Mouse (Mus musculus) lung, embryonic 15.5 days (tissue): Measurements from ENCODE around the gene Lrg1. TPM values are rescaled to one million over a fixed set of nuclear protein-coding genes. Genes with fewer than 3 reads are reported as not detected.
A peak's percentile ranks its signal among the peaks of the same experiment; 100 is the strongest.
"Not testable (repeated sequence)": the region's sequence is repeated elsewhere in the genome, so short reads cannot be mapped to it uniquely, and the experiment has no call there.

ENCODE experiments used
- ATAC-seq: fragments of 200-750 bp; cut with Nextera tagmentation; 2 replicates; pipeline ENCODE4 v1.8.0; 2017; ENCODE audit warnings: moderate number of reproducible peaks, borderline replicate concordance; ENCODE audit not compliant: low FRiP score, low TSS enrichment; ENCODE audit errors: extremely low read depth
- H3K27ac ChIP-seq: fragments of 300-500 bp; sonication (generic); 2 replicates; pipeline ENCODE4 v1.5.1; 2015; ENCODE audit warnings: moderate library complexity, mild to moderate bottlenecking, inconsistent platforms
- H3K27me3 ChIP-seq: fragments of 300-500 bp; sonication (generic); 2 replicates; pipeline ENCODE4 v1.6.1; 2015; ENCODE audit warnings: inconsistent platforms
- H3K36me3 ChIP-seq: fragments of 300-500 bp; sonication (generic); 2 replicates; pipeline ENCODE4 v1.6.1; 2015; ENCODE audit warnings: inconsistent platforms
- H3K4me1 ChIP-seq: fragments of 300-500 bp; sonication (generic); 2 replicates; pipeline ENCODE4 v1.6.1; 2015; ENCODE audit warnings: inconsistent platforms
- H3K4me2 ChIP-seq: fragments of 300-500 bp; sonication (generic); 2 replicates; pipeline ENCODE4 v1.6.1; 2015; ENCODE audit warnings: inconsistent platforms, mild to moderate bottlenecking, moderate library complexity
- H3K4me3 ChIP-seq: fragments of 300-500 bp; sonication (generic); 2 replicates; pipeline ENCODE4 v1.5.1; 2015; ENCODE audit warnings: mild to moderate bottlenecking, inconsistent platforms
- H3K9ac ChIP-seq: fragments of 300-500 bp; sonication (generic); 2 replicates; pipeline ENCODE4 v1.6.1; 2015; ENCODE audit warnings: inconsistent platforms
- H3K9me3 ChIP-seq: fragments of 300-500 bp; sonication (generic); 2 replicates; pipeline ENCODE4 v1.6.1; 2016; ENCODE audit warnings: inconsistent platforms
- WGBS: fragments of 180-500 bp; shearing (Covaris S2); methylation state at CpG from one replicate; pipeline ENCODE4 v1.1.7; 2015; 5-methylcytosine and 5-hydroxymethylcytosine counted together
- polyA plus RNA-seq: library from polyadenylated mRNA; unstranded; fragments of >200 nt; fragmentation: Nextera tagmentation; extraction: Ambion mirVana; gene quantifications from 2 replicates; pipeline ENCODE4 v1.2.1, GENCODE M21; 2015

Lrg1 gene
- polyA plus RNA-seq, 1 experiment from 2014 or later = 0.55 TPM

DNA sequence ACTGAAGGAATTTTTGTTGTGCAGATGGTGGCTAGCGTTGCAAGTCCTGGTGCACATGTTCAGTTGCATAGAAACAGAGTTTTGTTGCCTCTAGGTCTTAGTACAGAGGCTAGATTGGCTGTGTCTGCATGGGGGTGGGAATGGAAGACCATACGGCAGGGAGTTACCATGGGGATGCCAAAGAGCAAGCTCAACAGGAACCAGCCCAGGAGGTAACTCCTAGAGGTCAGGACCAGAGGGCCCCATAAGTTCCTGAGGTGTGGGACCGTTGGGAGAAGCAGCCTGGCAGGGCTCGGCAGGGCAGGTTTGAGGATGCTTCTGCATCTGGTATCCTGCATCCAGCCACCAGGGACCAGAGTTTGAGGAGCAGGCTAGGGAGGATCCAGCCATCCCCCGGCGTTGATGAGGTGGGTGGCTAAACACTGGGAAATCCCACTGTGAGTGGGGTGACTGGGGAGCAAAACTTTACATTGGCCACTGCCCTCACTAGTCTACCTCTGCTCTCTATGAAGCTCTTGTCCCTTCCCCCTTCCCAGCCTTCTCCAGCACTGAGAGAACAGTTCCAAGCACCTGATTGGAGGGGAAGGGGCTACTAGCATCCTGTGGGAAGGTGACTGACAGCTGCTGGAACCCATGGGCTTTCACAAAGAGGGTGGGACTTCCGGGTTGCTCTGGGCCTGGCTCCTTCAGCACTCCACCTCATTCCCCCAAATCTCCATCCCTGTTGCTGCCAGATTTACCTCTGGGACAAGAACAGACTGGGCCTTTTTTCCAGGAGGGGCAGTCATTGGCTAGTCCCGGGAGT is 40.8 kb downstream of the Lrg1 start:
- peak overlapping the region; percentile 92 for H3K4me3 ChIP-seq
- no peak for ATAC-seq
- peak overlapping the region; percentile 92 for H3K4me2 ChIP-seq

GRCm38 (mm10) chr17:56079921-56080320 is 41.9 kb downstream of the Lrg1 start:
- H3K4me3 ChIP-seq = peak overlapping the region; percentile 92
- no peak for ATAC-seq
- H3K27ac ChIP-seq = peak overlapping the region; percentile 62
- peak overlapping the region; percentile 93 for H3K9ac ChIP-seq
- WGBS = 1% methylated on average over 11 of the region's 11 CpGs
- H3K36me3 ChIP-seq = peaks cover 15% of the 10 kb centered on the region
- peaks cover 26% of the 10 kb centered on the region for H3K4me1 ChIP-seq
- no peaks in the 10 kb centered on the region for H3K9me3 ChIP-seq
- H3K4me2 ChIP-seq = peak overlapping the region; percentile 92
- no peaks in the 10 kb centered on the region for H3K27me3 ChIP-seq

More for the DNA sequence above, 40.8 kb downstream of the Lrg1 start:
- H3K4me1 ChIP-seq = peaks cover 20% of the 10 kb centered on the region
- H3K9ac ChIP-seq = peak overlapping the region; percentile 93
- H3K27me3 ChIP-seq = no peaks in the 10 kb centered on the region
- H3K36me3 ChIP-seq = peaks cover 15% of the 10 kb centered on the region
- H3K27ac ChIP-seq = no peak overlapping the region
- H3K9me3 ChIP-seq = no peaks in the 10 kb centered on the region
- WGBS = 8% methylated on average over 8 of the region's 8 CpGs

DNA sequence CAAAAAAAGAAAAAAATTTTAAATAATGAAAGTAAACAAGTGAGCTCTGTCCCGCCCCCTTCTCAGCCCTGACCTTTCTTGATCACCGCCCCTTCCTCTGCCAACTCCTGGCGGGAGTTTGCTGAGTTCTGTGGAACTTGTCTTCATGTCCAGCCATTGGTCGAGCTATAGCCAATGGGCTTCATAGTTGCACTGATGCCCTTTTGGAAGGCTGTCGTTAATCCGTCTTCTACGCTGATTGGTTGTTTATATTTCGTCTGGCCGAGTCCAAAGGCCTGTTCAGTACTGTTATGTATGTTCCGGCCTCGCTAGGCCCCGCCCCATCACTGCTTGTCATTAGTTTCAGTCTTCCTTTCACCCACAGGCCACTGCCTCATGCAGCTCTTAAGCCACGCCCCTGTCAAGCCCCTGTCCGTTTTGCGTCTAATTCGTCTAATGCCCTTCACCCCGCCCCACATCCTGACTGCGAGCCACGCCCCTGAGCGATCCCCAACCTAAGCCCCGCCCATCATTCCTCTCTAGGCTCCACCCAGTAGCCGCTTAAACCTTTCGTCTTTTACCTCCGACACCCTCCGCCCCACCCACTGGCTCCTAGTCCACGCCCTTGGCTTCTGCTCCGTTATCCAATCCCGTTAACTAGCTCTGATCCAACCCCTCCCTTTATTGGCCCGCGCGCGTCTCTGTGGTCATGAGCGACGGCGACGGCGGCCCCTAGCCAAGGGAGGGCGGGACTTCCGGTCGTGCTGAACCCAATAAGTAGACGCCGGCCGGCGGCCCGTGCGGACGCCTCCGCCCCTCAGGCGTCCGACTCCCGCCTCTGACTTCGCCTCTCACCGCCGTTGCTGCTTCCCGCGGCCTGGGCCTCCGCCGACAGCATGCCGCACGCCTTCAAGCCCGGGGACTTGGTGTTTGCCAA is 42.7 kb downstream of the Lrg1 start, which contains the start of gene Hdgfl2:
Gene Hdgfl2, plus strand, starts transcription at position 755 of the 916 bp plus-strand sequence.
- Histone ChIP-seq H3K4me2 (peak within 1 kb of the TSS; percentile 92), H3K9me3 (no peaks in the 10 kb centered on the region), H3K27me3 (no peaks in the 10 kb centered on the region), H3K4me1 (peaks cover 28% of the 10 kb centered on the region), H3K4me3 (peak within 1 kb of the TSS; percentile 92), H3K36me3 (peaks cover 12% of the 10 kb centered on the region; the same call in 1 of the 2 replicates), H3K27ac (peak within 1 kb of the TSS; percentile 62), H3K9ac (peak within 1 kb of the TSS; percentile 93)
- peak; percentile 94 for ATAC-seq
- WGBS = under 1% methylated on average over 61 of the region's 61 CpGs

DNA sequence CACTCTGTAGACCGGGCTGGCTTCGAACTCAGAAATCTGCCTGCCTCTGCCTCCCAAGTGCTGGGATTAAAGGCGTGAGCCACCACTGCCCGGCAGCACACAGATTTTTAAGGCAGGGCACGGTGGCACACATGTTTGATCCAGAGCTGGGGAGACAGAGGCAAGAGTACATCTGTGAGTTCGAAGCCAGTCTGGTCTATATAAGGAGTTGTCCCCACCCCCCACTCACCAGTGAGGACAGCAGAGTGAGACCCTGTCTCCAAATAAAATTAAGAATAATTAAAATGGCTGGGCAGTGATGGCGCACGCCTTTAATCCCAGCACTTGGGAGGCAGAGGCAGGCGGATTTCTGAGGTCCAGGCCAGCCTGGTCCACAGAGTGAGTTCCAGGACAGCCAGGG is 43.4 kb downstream of the Lrg1 start:
- not testable (repeated sequence) for ATAC-seq, H3K9me3 ChIP-seq, H3K9ac ChIP-seq, H3K27me3 ChIP-seq
- peak overlapping the region; percentile 92 for H3K4me2 ChIP-seq
- H3K4me1 ChIP-seq = peaks cover 36% of the 10 kb centered on the region
- H3K36me3 ChIP-seq = peaks cover 12% of the 10 kb centered on the region; the same call in 1 of the 2 replicates
- H3K27ac ChIP-seq = peak overlapping the region; percentile 51; the same call in 1 of the 2 replicates
- H3K4me3 ChIP-seq = peak overlapping the region; percentile 92
- WGBS = 68% methylated on average over 9 of the region's 9 CpGs

DNA sequence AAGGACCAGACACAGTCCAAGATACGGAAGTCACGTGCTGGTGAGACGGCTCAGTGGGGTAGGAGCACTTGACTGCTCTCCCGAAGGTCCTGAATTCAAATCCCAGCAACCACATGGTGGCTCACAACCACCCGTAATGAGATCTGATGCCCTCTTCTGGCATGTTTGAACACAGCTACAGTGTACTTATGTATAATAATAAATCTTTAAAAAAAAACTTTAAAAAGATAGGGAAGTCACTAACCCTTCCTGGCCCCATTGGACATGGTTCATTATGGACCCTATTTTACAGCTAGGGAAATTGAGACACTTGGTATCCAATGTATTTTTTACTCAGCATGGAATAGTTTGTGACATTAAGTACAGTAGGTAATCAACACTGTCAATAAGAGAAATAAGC is 44.3 kb downstream of the Lrg1 start:
- Histone ChIP-seq H3K4me2 (no peak overlapping the region), H3K4me1 (peaks cover 36% of the 10 kb centered on the region), H3K9me3 (no peaks in the 10 kb centered on the region), H3K4me3 (no peak overlapping the region), H3K27me3 (no peaks in the 10 kb centered on the region), H3K36me3 (peaks cover 12% of the 10 kb centered on the region), H3K27ac (no peak overlapping the region), H3K9ac (no peak overlapping the region)
- 83% methylated on average over 5 of the region's 5 CpGs for WGBS
- ATAC-seq = no peak

DNA sequence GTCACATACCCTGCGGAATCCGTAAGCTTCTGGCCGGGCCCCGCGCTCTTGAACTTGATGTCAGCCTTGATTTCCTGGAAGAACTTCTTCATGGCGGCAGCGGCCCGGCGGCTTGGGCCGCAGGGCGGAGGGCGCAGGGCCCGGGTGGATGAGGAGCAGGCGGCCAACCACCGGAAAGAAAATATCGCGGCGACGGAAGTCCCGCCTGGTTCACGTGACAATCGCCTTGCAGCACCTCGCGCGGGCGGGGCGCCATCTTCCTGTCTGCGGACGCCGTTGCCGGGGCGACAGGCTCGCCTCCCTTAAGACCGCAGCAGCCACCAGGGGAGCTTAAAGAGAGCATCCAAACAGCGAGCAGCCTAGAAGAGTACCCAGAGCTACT is 47.0 kb downstream of the Lrg1 start, which contains the start of gene Ubxn6:
Gene Ubxn6, minus strand, starts transcription at position 202 of the 382 bp plus-strand sequence.
- no peaks in the 10 kb centered on the region for H3K27me3 ChIP-seq
- peaks cover 16% of the 10 kb centered on the region for H3K4me1 ChIP-seq
- ATAC-seq = peak; percentile 44
- peaks cover 32% of the 10 kb centered on the region for H3K36me3 ChIP-seq
- 1% methylated on average over 35 of the region's 35 CpGs for WGBS
- peak within 1 kb of the TSS; percentile 98 for H3K27ac ChIP-seq
- peak within 1 kb of the TSS; percentile 82 for H3K4me3 ChIP-seq
- H3K4me2 ChIP-seq = peak within 1 kb of the TSS; percentile 74
- peak within 1 kb of the TSS; percentile 70 for H3K9ac ChIP-seq
- H3K9me3 ChIP-seq = no peaks in the 10 kb centered on the region

GRCm38 (mm10) chr17:56074097-56074826 is 47.5 kb downstream of the Lrg1 start:
- Histone ChIP-seq H3K4me3 (peak overlapping the region; percentile 82), H3K27ac (peak overlapping the region; percentile 98), H3K9ac (peak overlapping the region; percentile 70), H3K36me3 (peaks cover 37% of the 10 kb centered on the region), H3K27me3 (no peaks in the 10 kb centered on the region), H3K4me1 (peaks cover 16% of the 10 kb centered on the region), H3K4me2 (peak overlapping the region; percentile 74), H3K9me3 (no peaks in the 10 kb centered on the region)
- peak; percentile 37 for ATAC-seq
- 7% methylated on average over 22 of the region's 22 CpGs for WGBS

GRCm38 (mm10) chr17:56072243-56072642 is 49.6 kb downstream of the Lrg1 start:
- no peak for ATAC-seq
- Histone ChIP-seq H3K36me3 (peaks cover 58% of the 10 kb centered on the region), H3K9me3 (no peaks in the 10 kb centered on the region), H3K9ac (no peak overlapping the region), H3K4me1 (peaks cover 16% of the 10 kb centered on the region), H3K27ac (no peak overlapping the region), H3K4me2 (no peak overlapping the region), H3K27me3 (no peaks in the 10 kb centered on the region), H3K4me3 (no peak overlapping the region)
- WGBS = 92% methylated on average over 5 of the region's 5 CpGs

DNA sequence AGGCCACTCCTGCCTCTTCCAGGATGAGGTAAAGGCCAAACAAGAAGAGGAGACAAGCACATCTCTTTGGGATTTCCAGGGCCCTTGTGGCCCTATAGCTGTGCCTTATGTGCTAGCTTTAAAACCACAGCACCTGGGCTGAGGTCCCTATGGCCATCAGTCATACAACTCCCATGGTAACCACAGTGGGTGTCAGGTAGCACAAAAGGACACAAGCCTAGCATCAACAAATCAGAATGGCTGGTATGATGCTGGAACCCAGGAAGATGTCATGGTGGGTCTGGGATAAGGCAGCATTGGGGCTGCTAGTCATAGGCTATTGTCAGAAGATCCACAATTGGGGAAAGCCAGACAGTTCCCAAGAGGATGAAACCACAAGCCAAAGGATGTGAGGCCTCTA is 50.7 kb downstream of the Lrg1 start:
- no peak overlapping the region for H3K4me3 ChIP-seq
- H3K27ac ChIP-seq = no peak overlapping the region
- H3K27me3 ChIP-seq = no peaks in the 10 kb centered on the region
- no peaks in the 10 kb centered on the region for H3K9me3 ChIP-seq
- no peak overlapping the region for H3K9ac ChIP-seq
- no peak overlapping the region for H3K4me2 ChIP-seq
- ATAC-seq = no peak
- H3K4me1 ChIP-seq = peaks cover 16% of the 10 kb centered on the region
- peaks cover 67% of the 10 kb centered on the region for H3K36me3 ChIP-seq
